Mouse (Mus musculus) ES-CJ7 (cell line): ENCODE results near the gene Ttyh1.
A peak's percentile ranks its signal among the peaks of the same experiment; 100 is the strongest.

Source experiments
- DNase-seq: peaks from one replicate; pipeline ENCODE4 v3.0.0; 2011; ENCODE audit warnings: low read depth, low spot score

Gene Ttyh1

DNA sequence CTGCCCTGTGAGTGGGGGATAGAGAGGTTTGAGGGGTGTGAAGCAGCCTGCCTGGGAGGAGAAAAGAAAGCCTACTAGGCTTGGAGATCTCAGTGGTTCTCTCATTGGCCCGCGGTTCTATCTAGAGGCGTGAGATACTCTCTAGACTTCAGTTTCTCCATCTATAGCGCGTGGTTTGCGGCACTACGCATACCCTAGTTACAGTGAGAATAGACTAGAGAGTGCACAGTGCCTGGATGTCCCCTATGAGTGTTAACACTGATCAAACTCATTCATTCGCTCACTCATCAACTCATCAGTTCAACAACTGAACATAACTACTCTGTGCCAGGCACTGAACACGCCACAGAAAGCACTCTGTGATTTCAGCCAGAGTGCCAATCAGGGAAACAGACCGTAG lies 3.6 kb downstream of the Ttyh1 start:
- no peak for DNase-seq

GRCm38 (mm10) chr7:4123732-4124131 lies 4.5 kb downstream of the Ttyh1 start:
- DNase-seq: no peak

- DNase-seq: peak; percentile 97
Measured at GRCm38 (mm10) chr7:4124315-4124759, 5.1 kb downstream of the Ttyh1 start.

DNA sequence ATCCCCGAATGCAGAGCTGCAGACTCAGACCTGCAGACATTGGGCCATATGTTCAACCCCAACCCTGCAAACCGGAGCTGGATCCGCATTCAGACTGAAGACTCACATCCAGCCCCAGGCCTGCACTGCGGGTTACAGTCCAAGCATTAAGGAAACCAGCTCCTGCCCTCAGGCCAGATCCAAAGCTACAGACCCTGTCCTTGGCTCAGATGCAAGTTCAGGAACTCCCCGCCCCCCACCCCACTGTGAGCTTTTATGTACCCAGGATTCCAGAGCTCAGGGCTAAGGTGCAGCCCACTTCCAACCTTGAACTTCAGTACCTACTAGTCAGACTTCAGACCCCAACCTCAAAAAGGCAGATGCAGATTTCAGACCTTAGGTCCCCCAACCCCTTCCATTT lies 5.6 kb downstream of the Ttyh1 start:
- peak; percentile 90 for DNase-seq

DNA sequence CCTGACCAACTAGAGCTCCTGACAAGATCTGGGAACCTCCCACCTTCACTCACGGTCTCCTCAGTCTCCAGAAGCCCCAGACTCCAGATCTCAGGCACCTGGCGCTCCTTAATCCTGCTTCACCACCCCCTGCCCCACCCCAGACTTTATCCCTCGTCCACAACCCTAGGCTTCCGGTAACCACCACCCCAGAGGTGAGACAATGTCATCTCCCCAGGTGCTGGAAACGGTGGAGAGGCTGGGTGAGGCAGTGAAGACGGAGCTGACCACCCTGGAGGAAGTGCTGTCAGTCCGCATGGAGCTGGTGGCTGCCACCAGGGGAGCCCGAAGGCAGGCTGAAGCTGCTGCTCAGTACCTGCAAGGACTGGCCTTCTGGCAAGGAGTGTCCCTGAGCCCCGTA lies 6.1 kb downstream of the Ttyh1 start:
- DNase-seq: peak; percentile 83

- DNase-seq: no peak
Measured at GRCm38 (mm10) chr7:4126992-4127785, 8.0 kb downstream of the Ttyh1 start.

DNA sequence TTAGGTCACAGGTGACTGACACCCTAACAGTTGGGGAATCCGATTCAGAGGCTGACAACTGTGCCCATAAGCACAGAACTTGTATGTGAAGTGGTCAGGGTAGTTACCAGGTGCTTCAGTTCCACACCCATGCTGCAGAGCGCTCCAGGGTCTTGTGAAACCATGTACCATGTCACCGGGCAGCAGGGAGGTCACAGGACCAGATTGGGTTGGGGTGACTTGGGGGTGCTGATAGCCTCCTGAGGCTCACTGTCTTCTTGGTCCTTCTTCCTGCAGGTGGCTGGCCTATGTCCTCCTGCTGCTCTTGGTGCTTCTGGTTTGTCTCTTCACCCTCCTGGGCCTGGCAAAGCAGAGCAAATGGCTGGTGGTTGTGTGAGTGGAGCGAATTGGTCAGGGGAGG lies 8.7 kb downstream of the Ttyh1 start:
- DNase-seq: no peak

DNA sequence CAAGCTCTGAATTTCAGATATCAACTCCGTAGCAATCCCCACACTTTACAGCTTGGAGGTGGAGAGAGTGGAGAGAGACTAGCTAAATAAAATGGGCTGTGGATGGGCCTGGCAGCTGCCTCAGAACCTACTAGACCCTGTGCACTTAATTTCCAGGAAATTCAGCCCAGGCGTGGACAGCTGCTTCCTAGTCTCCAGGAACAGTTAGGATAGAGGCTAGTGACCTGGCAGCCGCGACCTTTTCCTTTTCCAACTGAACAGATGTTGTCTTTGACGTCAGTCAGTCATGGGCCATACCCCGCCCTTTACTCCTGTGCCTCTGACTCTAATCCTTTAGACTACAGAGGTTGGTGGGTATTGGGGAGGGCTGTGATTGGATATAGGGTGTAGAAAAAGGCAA lies 9.7 kb downstream of the Ttyh1 start:
- no peak for DNase-seq

GRCm38 (mm10) chr7:4130686-4131452 lies 11.7 kb downstream of the Ttyh1 start:
- peak; percentile 89 for DNase-seq

DNA sequence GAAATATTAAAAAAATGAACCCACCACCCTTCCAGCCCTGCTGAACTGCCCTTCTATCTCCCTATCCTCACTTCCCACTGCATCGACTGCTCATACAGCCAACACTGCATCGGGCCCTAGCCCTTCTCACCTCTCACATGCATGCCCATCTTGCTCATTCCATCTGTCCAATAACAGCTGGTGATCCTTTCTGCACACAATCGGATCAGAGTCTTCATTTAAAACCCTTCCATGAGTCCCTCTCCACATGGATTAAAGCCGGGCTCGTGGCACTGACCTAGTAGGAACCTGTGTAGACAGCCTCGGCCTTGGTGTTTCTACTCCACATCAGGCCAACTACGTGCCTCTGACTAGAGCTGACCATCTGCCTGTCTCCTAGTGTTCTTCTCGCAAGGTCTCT lies 12.8 kb downstream of the Ttyh1 start:
- DNase-seq: no peak

GRCm38 (mm10) chr7:4132581-4132980 lies 13.4 kb downstream of the Ttyh1 start:
- no peak for DNase-seq

GRCm38 (mm10) chr7:4132998-4133397 lies 13.8 kb downstream of the Ttyh1 start:
- DNase-seq: no peak

- DNase-seq: peak; percentile 46
Measured at GRCm38 (mm10) chr7:4134911-4135310, 15.7 kb downstream of the Ttyh1 start.

DNA sequence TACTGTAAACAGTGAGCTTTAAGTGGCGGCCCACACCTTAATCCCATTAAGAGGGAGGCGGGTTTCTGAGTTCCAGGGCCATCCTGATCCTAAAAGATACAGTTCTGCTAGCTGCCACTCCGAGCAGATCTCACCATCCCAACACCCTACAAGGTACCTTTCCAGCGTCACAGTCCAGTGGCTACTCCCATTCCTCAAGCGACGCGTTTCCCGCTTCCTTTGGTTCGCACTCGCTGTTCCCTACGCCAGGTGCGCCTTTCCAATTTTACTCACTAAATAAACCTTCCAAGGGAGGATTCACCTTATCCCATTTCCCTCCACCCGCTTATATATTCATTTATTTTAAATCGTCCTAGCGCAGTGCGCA lies 17.2 kb downstream of the Ttyh1 start:
- no peak for DNase-seq

- DNase-seq: peak; percentile 99
Measured at GRCm38 (mm10) chr7:4136771-4137531, 17.7 kb downstream of the Ttyh1 start, which contains the start of gene Leng8. TSS of gene Leng8 (plus strand) at chr7:4137039.

DNA sequence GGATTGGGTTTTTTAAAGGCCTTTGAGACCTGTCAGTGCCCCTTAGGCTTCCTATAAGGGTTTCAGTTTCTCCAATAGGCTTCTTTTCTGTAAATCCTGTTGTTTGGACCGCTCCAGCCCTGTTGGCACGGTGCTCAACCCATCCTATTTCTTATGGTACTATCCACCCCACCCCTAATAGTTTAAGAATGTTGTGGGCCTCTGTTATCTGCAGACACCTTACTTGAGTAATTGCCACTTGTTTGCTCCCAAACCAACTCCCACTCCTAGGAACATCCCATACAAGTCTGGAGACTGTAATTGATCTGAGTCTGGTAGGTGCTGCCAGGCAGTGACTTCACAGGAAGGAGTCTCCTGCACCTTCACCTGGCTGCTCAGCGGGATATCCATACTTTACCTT lies 18.5 kb downstream of the Ttyh1 start:
- no peak for DNase-seq

GRCm38 (mm10) chr7:4138181-4138580 lies 19.0 kb downstream of the Ttyh1 start:
- no peak for DNase-seq

- no peak for DNase-seq
Measured at GRCm38 (mm10) chr7:4138671-4139070, 19.5 kb downstream of the Ttyh1 start.

- no peak for DNase-seq
Measured at GRCm38 (mm10) chr7:4139391-4139790, 20.2 kb downstream of the Ttyh1 start.

DNA sequence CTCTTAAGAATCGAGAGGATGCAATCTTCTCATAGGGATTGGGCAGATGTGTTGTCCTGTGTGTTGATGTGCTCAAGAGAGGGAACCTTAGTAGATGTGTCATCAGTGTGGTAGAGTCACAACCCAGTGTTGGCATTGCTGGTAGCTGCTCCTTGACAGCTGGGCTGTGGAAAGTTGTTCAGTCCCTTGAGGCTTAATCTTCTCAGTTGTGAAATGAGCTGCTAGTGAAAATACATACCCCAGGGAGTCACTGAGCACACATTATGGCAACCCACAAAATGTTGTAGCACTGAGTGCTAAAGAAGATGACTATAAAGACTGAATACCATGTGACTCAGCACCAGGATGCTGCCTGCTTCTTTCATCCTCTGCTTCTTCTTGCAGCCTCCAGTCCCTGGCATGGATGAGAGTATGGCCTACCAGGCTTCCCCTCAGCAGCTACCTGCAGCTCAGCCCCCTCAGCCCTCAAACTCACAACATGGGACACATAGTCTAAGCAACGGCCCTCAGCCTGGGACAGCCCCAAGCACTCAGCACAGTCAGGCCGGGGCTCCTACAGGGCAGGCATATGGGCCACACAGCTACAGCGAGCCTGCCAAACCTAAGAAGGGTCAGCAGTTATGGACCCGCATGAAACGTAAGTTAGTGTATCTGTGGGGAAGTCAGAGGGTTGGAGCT lies 22.6 kb downstream of the Ttyh1 start:
- no peak for DNase-seq

DNA sequence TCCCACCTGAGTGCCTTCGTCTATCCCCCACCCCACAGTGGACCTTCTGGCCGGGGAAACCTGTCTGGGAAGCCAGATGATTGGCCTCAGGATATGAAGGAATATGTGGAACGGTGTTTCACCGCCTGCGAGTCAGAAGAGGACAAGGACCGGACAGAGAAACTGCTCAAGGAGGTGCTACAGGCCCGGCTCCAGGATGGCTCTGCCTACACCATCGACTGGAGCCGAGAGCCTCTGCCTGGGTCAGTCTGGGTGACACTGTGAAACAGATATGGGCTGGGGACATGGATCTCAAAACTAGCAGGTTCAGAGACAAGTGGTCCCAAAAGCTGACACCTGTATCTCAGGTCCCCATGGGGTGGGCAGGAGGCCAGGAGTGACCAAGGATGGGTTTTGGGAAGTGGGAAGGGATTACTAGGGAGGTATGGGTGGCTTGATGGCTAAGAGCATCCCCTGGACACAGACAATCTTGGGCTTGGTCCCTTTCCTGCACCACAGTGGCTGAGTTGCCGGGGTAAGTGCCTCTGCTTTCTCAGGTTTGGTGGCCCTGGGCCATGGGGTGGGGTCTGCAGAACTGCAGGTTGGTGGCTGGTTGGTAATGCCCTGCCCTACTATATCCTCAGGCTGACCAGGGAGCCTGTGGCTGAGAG lies 23.7 kb downstream of the Ttyh1 start:
- no peak for DNase-seq
